Mouse (Mus musculus): Measurements from ENCODE around the gene Slc25a10. TPM values are rescaled to one million over a fixed set of nuclear protein-coding genes. Genes with fewer than 3 reads are reported as not detected.

Gene Slc25a10
- total RNA-seq (2023; ENCODE audit: inconsistent age): 10.5 to 14.5 TPM (median 12.3 TPM) in 4 replicates

GRCm38 (mm10) chr11:120491317-120492023 is at the start of gene Slc25a10:
Gene Slc25a10, plus strand, starts transcription at chr11:120491840.

GRCm38 (mm10) chr11:120442344-120442743 is 49.3 kb upstream of the Slc25a10 start, which contains the start of gene Tspan10:
Gene Tspan10, plus strand, starts transcription at chr11:120442644.

GRCm38 (mm10) chr11:120453306-120453705 is 38.3 kb upstream of the Slc25a10 start, which contains the start of gene Pde6g:
Gene Pde6g, minus strand, starts transcription at chr11:120453500.

GRCm38 (mm10) chr11:120457772-120458751 is 33.6 kb upstream of the Slc25a10 start, which contains the start of the genes Oxld1 and Ccdc137:
Gene Oxld1, minus strand, starts transcription at chr11:120458068.
Gene Ccdc137, plus strand, starts transcription at chr11:120458115.

GRCm38 (mm10) chr11:120467051-120467735 is 24.4 kb upstream of the Slc25a10 start, which contains the start of gene Arl16:
Gene Arl16, minus strand, starts transcription at chr11:120467607.

GRCm38 (mm10) chr11:120484265-120484981 is 7.2 kb upstream of the Slc25a10 start, which contains the start of gene Mrpl12:
Gene Mrpl12, plus strand, starts transcription at chr11:120484613.

GRCm38 (mm10) chr11:120530085-120530964 is 38.7 kb downstream of the Slc25a10 start, which contains the start of gene Gcgr:
Gene Gcgr, plus strand, starts transcription at chr11:120530699.

Other genes with a start within 250 kb of the Slc25a10 start
- gene Actg1, start 143.3 kb upstream of the Slc25a10 start, total RNA-seq (2023; ENCODE audit: inconsistent age): 1,255 to 1,296 TPM (median 1,289 TPM) in 4 replicates
- gene Fscn2, start 130.3 kb upstream of the Slc25a10 start, total RNA-seq (2023; ENCODE audit: inconsistent age): not detected in 4 replicates
- 18.9 to 24.4 TPM (median 19.5 TPM) in 4 replicates for gene Faap100, start 113.1 kb upstream of the Slc25a10 start, total RNA-seq (2023; ENCODE audit: inconsistent age)
- gene Nploc4, start 54.1 kb upstream of the Slc25a10 start, total RNA-seq (2023; ENCODE audit: inconsistent age): 60.2 to 72.2 TPM (median 62.6 TPM) in 4 replicates
- gene Tspan10, start 49.2 kb upstream of the Slc25a10 start, total RNA-seq (2023; ENCODE audit: inconsistent age): 19.3 to 55.6 TPM (median 19.3 TPM) in 3 of 4 replicates, not detected in the other
- gene Pde6g, start 38.3 kb upstream of the Slc25a10 start, total RNA-seq (2023; ENCODE audit: inconsistent age): 0.21 to 0.87 TPM in 2 of 4 replicates, not detected in the others
- 3.7 to 11.0 TPM (median 7.5 TPM) in 4 replicates for gene Oxld1, start 33.8 kb upstream of the Slc25a10 start, total RNA-seq (2023; ENCODE audit: inconsistent age)
- 34.0 to 41.8 TPM (median 36.3 TPM) in 4 replicates for gene Ccdc137, start 33.7 kb upstream of the Slc25a10 start, total RNA-seq (2023; ENCODE audit: inconsistent age)
- 10.4 to 13.5 TPM (median 11.1 TPM) in 4 replicates for gene Arl16, start 24.2 kb upstream of the Slc25a10 start, total RNA-seq (2023; ENCODE audit: inconsistent age)
- gene Mrpl12, start 7.2 kb upstream of the Slc25a10 start, total RNA-seq (2023; ENCODE audit: inconsistent age): 32.3 to 43.2 TPM (median 33.4 TPM) in 4 replicates
- gene Gcgr, start 38.9 kb downstream of the Slc25a10 start, total RNA-seq (2023; ENCODE audit: inconsistent age): not detected in 4 replicates
- 42.2 to 46.1 TPM (median 43.6 TPM) in 4 replicates for gene Mcrip1, start 57.9 kb downstream of the Slc25a10 start, total RNA-seq (2023; ENCODE audit: inconsistent age)
- gene Ppp1r27, start 59.3 kb downstream of the Slc25a10 start, total RNA-seq (2023; ENCODE audit: inconsistent age): not detected in 4 replicates
- gene P4hb, start 81.4 kb downstream of the Slc25a10 start, total RNA-seq (2023; ENCODE audit: inconsistent age): 141 to 162 TPM (median 155 TPM) in 4 replicates
- 520 to 560 TPM (median 534 TPM) in 4 replicates for gene Arhgdia, start 89.8 kb downstream of the Slc25a10 start, total RNA-seq (2023; ENCODE audit: inconsistent age)
- 127 to 143 TPM (median 137 TPM) in 4 replicates for gene Alyref, start 106.5 kb downstream of the Slc25a10 start, total RNA-seq (2023; ENCODE audit: inconsistent age)
- 45.7 to 57.2 TPM (median 47.4 TPM) in 4 replicates for gene Anapc11, start 106.6 kb downstream of the Slc25a10 start, total RNA-seq (2023; ENCODE audit: inconsistent age)
- 1.1 to 3.0 TPM in 2 of 4 replicates, not detected in the others for gene Npb, start 116.6 kb downstream of the Slc25a10 start, total RNA-seq (2023; ENCODE audit: inconsistent age)
- 96.0 to 113 TPM (median 107 TPM) in 4 replicates for gene Pcyt2, start 126.1 kb downstream of the Slc25a10 start, total RNA-seq (2023; ENCODE audit: inconsistent age)
- gene Sirt7, start 133.4 kb downstream of the Slc25a10 start, total RNA-seq (2023; ENCODE audit: inconsistent age): 114 to 130 TPM (median 118 TPM) in 4 replicates
- 57.2 to 69.2 TPM (median 65.4 TPM) in 4 replicates for gene Mafg, start 141.8 kb downstream of the Slc25a10 start, total RNA-seq (2023; ENCODE audit: inconsistent age)
- gene Pycr1, start 151.9 kb downstream of the Slc25a10 start, total RNA-seq (2023; ENCODE audit: inconsistent age): 0.96 to 1.9 TPM (median 1.0 TPM) in 4 replicates
- 1.3 to 2.2 TPM in 2 of 4 replicates, not detected in the others for gene Myadml2, start 156.3 kb downstream of the Slc25a10 start, total RNA-seq (2023; ENCODE audit: inconsistent age)
- gene Notum, start 169.3 kb downstream of the Slc25a10 start, total RNA-seq (2023; ENCODE audit: inconsistent age): not detected in 4 replicates
- gene Aspscr1, start 181.1 kb downstream of the Slc25a10 start, total RNA-seq (2023; ENCODE audit: inconsistent age): 93.0 to 111 TPM (median 107 TPM) in 4 replicates
- 31.7 to 39.4 TPM (median 35.3 TPM) in 4 replicates for gene Cenpx, start 221.9 kb downstream of the Slc25a10 start, total RNA-seq (2023; ENCODE audit: inconsistent age)
- 36.5 to 42.3 TPM (median 40.7 TPM) in 4 replicates for gene Lrrc45, start 222.1 kb downstream of the Slc25a10 start, total RNA-seq (2023; ENCODE audit: inconsistent age)
- 0.48 to 2.2 TPM (median 1.6 TPM) in 3 of 4 replicates, not detected in the other for gene Rac3, start 229.6 kb downstream of the Slc25a10 start, total RNA-seq (2023; ENCODE audit: inconsistent age)
- gene Dcxr, start 235.4 kb downstream of the Slc25a10 start, total RNA-seq (2023; ENCODE audit: inconsistent age): 15.2 to 20.4 TPM (median 17.6 TPM) in 4 replicates
- not detected in 4 replicates for gene Cbr2, start 240.3 kb downstream of the Slc25a10 start, total RNA-seq (2023; ENCODE audit: inconsistent age)

Measured in B cell, adult (primary cell).